Mouse (Mus musculus): ENCODE measurements around the gene Rdh5. TPM values are rescaled to one million over a fixed set of nuclear protein-coding genes. Genes with fewer than 3 reads are reported as not detected.

The Rdh5 gene
- polyA plus RNA-seq, 1 experiment from 2014 or later: 15.5 TPM

- peaks cover 31% of the 10 kb centered on the region for H3K27me3 ChIP-seq (replicated peaks; ENCODE audit: control insufficient read depth, insufficient read depth, low read length)
- H3K36me3 ChIP-seq (ENCODE audit: control insufficient read depth, insufficient read depth, low read length): no peaks in the 10 kb centered on the region
- peaks cover 3% of the 10 kb centered on the region; the same call in 1 of the 2 replicates for H3K4me1 ChIP-seq (ENCODE audit: control insufficient read depth, insufficient read depth, low read length)
- no peak for DNase-seq (ENCODE audit: low spot score)
- no peak overlapping the region for H3K9ac ChIP-seq (ENCODE audit: low read depth, low read length)
- WGBS: 60% methylated on average over 7 of the region's 7 CpGs
- H3K4me2 ChIP-seq (ENCODE audit: low read depth, low read length): peak overlapping the region; percentile 79; the same call in 1 of the 2 replicates
- no peak overlapping the region for H3K27ac ChIP-seq (replicated peaks; ENCODE audit: low read depth, low read length)
- ATAC-seq (ENCODE audit: low read depth): no peak
- no peaks in the 10 kb centered on the region for H3K9me3 ChIP-seq (ENCODE audit: control insufficient read depth, low read length)
- peak overlapping the region; percentile 44; the same call in 1 of the 2 replicates for H3K4me3 ChIP-seq (ENCODE audit: low read depth, low read length)
Observed at GRCm38 (mm10) chr10:128934997-128935787, 12.5 kb upstream of the Rdh5 start.

- H3K4me3 ChIP-seq (ENCODE audit: low read depth, low read length): peak overlapping the region; percentile 44
- H3K27me3 ChIP-seq (replicated peaks; ENCODE audit: control insufficient read depth, insufficient read depth, low read length): peaks cover 31% of the 10 kb centered on the region
- peaks cover 3% of the 10 kb centered on the region; the same call in 1 of the 2 replicates for H3K4me1 ChIP-seq (ENCODE audit: control insufficient read depth, insufficient read depth, low read length)
- no peak overlapping the region for H3K27ac ChIP-seq (replicated peaks; ENCODE audit: low read depth, low read length)
- H3K9ac ChIP-seq (ENCODE audit: low read depth, low read length): peak overlapping the region; percentile 51
- WGBS: 4% methylated on average over 21 of the region's 21 CpGs
- DNase-seq (ENCODE audit: low spot score) (no peak), ATAC-seq (ENCODE audit: low read depth) (no peak)
- H3K9me3 ChIP-seq (ENCODE audit: control insufficient read depth, low read length): no peaks in the 10 kb centered on the region
- peak overlapping the region; percentile 79 for H3K4me2 ChIP-seq (ENCODE audit: low read depth, low read length)
- H3K36me3 ChIP-seq (ENCODE audit: control insufficient read depth, insufficient read depth, low read length): no peaks in the 10 kb centered on the region
Observed at GRCm38 (mm10) chr10:128933976-128934721, 11.5 kb upstream of the Rdh5 start.

GRCm38 (mm10) chr10:128933574-128933973, 10.9 kb upstream of the Rdh5 start, which contains the start of gene Itga7:
TSS of gene Itga7 (plus strand) at chr10:128933818.
- DNase-seq (ENCODE audit: low spot score) (peak; percentile 63), ATAC-seq (ENCODE audit: low read depth) (peak; percentile 74)
- Histone ChIP-seq H3K27ac (replicated peaks; ENCODE audit: low read depth, low read length) (no peak within 1 kb of the TSS), H3K9me3 (ENCODE audit: control insufficient read depth, low read length) (no peaks in the 10 kb centered on the region), H3K27me3 (replicated peaks; ENCODE audit: control insufficient read depth, insufficient read depth, low read length) (peaks cover 34% of the 10 kb centered on the region), H3K4me3 (ENCODE audit: low read depth, low read length) (peak within 1 kb of the TSS; percentile 44), H3K4me2 (ENCODE audit: low read depth, low read length) (peak within 1 kb of the TSS; percentile 79), H3K4me1 (ENCODE audit: control insufficient read depth, insufficient read depth, low read length) (peaks cover 3% of the 10 kb centered on the region; the same call in 1 of the 2 replicates), H3K36me3 (ENCODE audit: control insufficient read depth, insufficient read depth, low read length) (no peaks in the 10 kb centered on the region), H3K9ac (ENCODE audit: low read depth, low read length) (peak within 1 kb of the TSS; percentile 51)
- WGBS: under 1% methylated on average over 23 of the region's 26 CpGs

- no peaks in the 10 kb centered on the region for H3K9me3 ChIP-seq (ENCODE audit: control insufficient read depth, low read length)
- DNase-seq (ENCODE audit: low spot score) (no peak), ATAC-seq (ENCODE audit: low read depth) (no peak)
- peaks cover 37% of the 10 kb centered on the region for H3K27me3 ChIP-seq (replicated peaks; ENCODE audit: control insufficient read depth, insufficient read depth, low read length)
- no peak overlapping the region for H3K4me3 ChIP-seq (ENCODE audit: low read depth, low read length)
- H3K4me1 ChIP-seq (ENCODE audit: control insufficient read depth, insufficient read depth, low read length): peaks cover 3% of the 10 kb centered on the region; the same call in 1 of the 2 replicates
- no peak overlapping the region for H3K27ac ChIP-seq (replicated peaks; ENCODE audit: low read depth, low read length)
- H3K36me3 ChIP-seq (ENCODE audit: control insufficient read depth, insufficient read depth, low read length): no peaks in the 10 kb centered on the region
- no peak overlapping the region for H3K9ac ChIP-seq (ENCODE audit: low read depth, low read length)
- 66% methylated on average over 2 of the region's 2 CpGs for WGBS
- H3K4me2 ChIP-seq (ENCODE audit: low read depth, low read length): no peak overlapping the region
Observed at GRCm38 (mm10) chr10:128931441-128931840, 8.8 kb upstream of the Rdh5 start.

- no peak for ATAC-seq (ENCODE audit: low read depth)
- H3K27me3 ChIP-seq (replicated peaks; ENCODE audit: control insufficient read depth, insufficient read depth, low read length): peaks cover 31% of the 10 kb centered on the region
Observed at GRCm38 (mm10) chr10:128929638-128930378, 7.1 kb upstream of the Rdh5 start.

GRCm38 (mm10) chr10:128928356-128928755, 5.7 kb upstream of the Rdh5 start:
- 35% methylated on average over 4 of the region's 4 CpGs for WGBS
- no peak for ATAC-seq (ENCODE audit: low read depth)
- H3K27me3 ChIP-seq (replicated peaks; ENCODE audit: control insufficient read depth, insufficient read depth, low read length): peaks cover 17% of the 10 kb centered on the region
- no peak overlapping the region for H3K4me2 ChIP-seq (ENCODE audit: low read depth, low read length)
- H3K9me3 ChIP-seq (ENCODE audit: control insufficient read depth, low read length): no peaks in the 10 kb centered on the region
- H3K27ac ChIP-seq (replicated peaks; ENCODE audit: low read depth, low read length): no peak overlapping the region
- no peak for DNase-seq (ENCODE audit: low spot score)
- H3K4me3 ChIP-seq (ENCODE audit: low read depth, low read length): no peak overlapping the region
- no peaks in the 10 kb centered on the region for H3K36me3 ChIP-seq (ENCODE audit: control insufficient read depth, insufficient read depth, low read length)
- H3K9ac ChIP-seq (ENCODE audit: low read depth, low read length): no peak overlapping the region
- H3K4me1 ChIP-seq (ENCODE audit: control insufficient read depth, insufficient read depth, low read length): peaks cover 4% of the 10 kb centered on the region; the same call in 1 of the 2 replicates

More at GRCm38 (mm10) chr10:128929638-128930378, 7.1 kb upstream of the Rdh5 start:
- H3K4me1 ChIP-seq (ENCODE audit: control insufficient read depth, insufficient read depth, low read length): peaks cover 3% of the 10 kb centered on the region; the same call in 1 of the 2 replicates
- no peak overlapping the region for H3K4me3 ChIP-seq (ENCODE audit: low read depth, low read length)
- no peak for DNase-seq (ENCODE audit: low spot score)
- no peak overlapping the region for H3K9ac ChIP-seq (ENCODE audit: low read depth, low read length)
- H3K4me2 ChIP-seq (ENCODE audit: low read depth, low read length): no peak overlapping the region
- H3K27ac ChIP-seq (replicated peaks; ENCODE audit: low read depth, low read length): no peak overlapping the region
- no peaks in the 10 kb centered on the region for H3K36me3 ChIP-seq (ENCODE audit: control insufficient read depth, insufficient read depth, low read length)
- no peaks in the 10 kb centered on the region for H3K9me3 ChIP-seq (ENCODE audit: control insufficient read depth, low read length)
- 61% methylated on average over 7 of the region's 7 CpGs for WGBS

- peaks cover 26% of the 10 kb centered on the region for H3K4me1 ChIP-seq (ENCODE audit: control insufficient read depth, insufficient read depth, low read length)
Observed at GRCm38 (mm10) chr10:128923935-128924334, 1.2 kb upstream of the Rdh5 start, which contains the start of gene Bloc1s1. TSS of gene Bloc1s1 (minus strand) at chr10:128924035.

More at GRCm38 (mm10) chr10:128923935-128924334, 1.2 kb upstream of the Rdh5 start, which contains the start of gene Bloc1s1:
- no peak for DNase-seq (ENCODE audit: low spot score)
- H3K9me3 ChIP-seq (ENCODE audit: control insufficient read depth, low read length): no peaks in the 10 kb centered on the region
- H3K9ac ChIP-seq (ENCODE audit: low read depth, low read length): peak within 1 kb of the TSS; percentile 79
- peak within 1 kb of the TSS; percentile 77 for H3K4me3 ChIP-seq (ENCODE audit: low read depth, low read length)
- 61% methylated on average over 9 of the region's 9 CpGs for WGBS
- H3K4me2 ChIP-seq (ENCODE audit: low read depth, low read length): peak within 1 kb of the TSS; percentile 73
- H3K36me3 ChIP-seq (ENCODE audit: control insufficient read depth, insufficient read depth, low read length): no peaks in the 10 kb centered on the region
- 0 out of 2 replicates have a peak, but pooled peaks cover 3% of the 10 kb centered on the region for H3K27me3 ChIP-seq (replicated peaks; ENCODE audit: control insufficient read depth, insufficient read depth, low read length)
- peak within 1 kb of the TSS; percentile 89 for H3K27ac ChIP-seq (replicated peaks; ENCODE audit: low read depth, low read length)
- no peak for ATAC-seq (ENCODE audit: low read depth)

Data from embryonic facial prominence, embryonic 14.5 days (tissue).